Mouse (Mus musculus) CH12.LX (cell line): ENCODE data around the gene Tef. TPM values are rescaled to one million over a fixed set of nuclear protein-coding genes. Genes with fewer than 3 reads are reported as not detected.
A peak's percentile ranks its signal among the peaks of the same experiment; 100 is the strongest.

ENCODE experiments used
- DNase-seq: peaks from one replicate; pipeline ENCODE4 v3.0.0-alpha.2; 2013; ENCODE audit errors: extremely low read depth
- H3K27ac ChIP-seq: 2 replicates; pipeline ENCODE4 v1.5.1; 2012; ENCODE audit warnings: low read depth, mild to moderate bottlenecking, control low read depth, moderate library complexity; ENCODE audit not compliant: insufficient read depth
- H3K27me3 ChIP-seq: replicated peaks from 2 replicates; pipeline ENCODE3; 2012; ENCODE audit warnings: inconsistent platforms
- H3K36me3 ChIP-seq, 2 experiments: replicated peaks in 1 of 2; 2 replicates each; pipeline versions ENCODE3 to v1.6.1; 2012; ENCODE audit warnings: inconsistent platforms in 1 of 2, low read length in 1 of 2, mild to moderate bottlenecking in 1 of 2, mixed read lengths in 1 of 2, moderate library complexity in 1 of 2; ENCODE audit not compliant: control insufficient read depth in 1 of 2, insufficient read depth in 1 of 2
- H3K4me1 ChIP-seq, 2 experiments: 2 replicates each; pipeline ENCODE4 v1.6.1; 2012; ENCODE audit warnings: inconsistent platforms in 1 of 2, moderate library complexity in 1 of 2; ENCODE audit not compliant: insufficient read depth in 2 of 2, control insufficient read depth in 1 of 2
- H3K4me2 ChIP-seq: 2 replicates; pipeline ENCODE4 v1.6.1; 2012; ENCODE audit warnings: low read depth, mild to moderate bottlenecking, control low read depth; ENCODE audit not compliant: poor library complexity, insufficient read depth, severe bottlenecking
- H3K4me3 ChIP-seq, 3 experiments: fragments of 150-350 bp in 1 of 3; sonication (generic) in 1 of 3; replicated peaks in 1 of 3; 2 replicates each; pipeline versions ENCODE3 to v1.5.1; 2011 to 2012; ENCODE audit warnings: low read depth in 2 of 3, low read length in 2 of 3, mild to moderate bottlenecking in 2 of 3, moderate library complexity in 2 of 3, control low read depth in 1 of 3, improper control_type of control experiment in 1 of 3, inconsistent platforms in 1 of 3, mixed read lengths in 1 of 3; ENCODE audit not compliant: poor library complexity in 1 of 3
- H3K79me2 ChIP-seq: replicated peaks from 2 replicates; pipeline ENCODE4 v1.6.1; 2012; ENCODE audit warnings: mild to moderate bottlenecking, moderate library complexity; ENCODE audit not compliant: control insufficient read depth, poor library complexity, insufficient read depth, severe bottlenecking; ENCODE audit errors: extremely low read depth
- H3K9ac ChIP-seq: 2 replicates; pipeline ENCODE4 v1.6.1; 2012; ENCODE audit warnings: low read depth, mild to moderate bottlenecking, control low read depth, moderate library complexity; ENCODE audit not compliant: insufficient read depth
- H3K9me3 ChIP-seq: replicated peaks from 2 replicates; pipeline ENCODE3; 2012; ENCODE audit warnings: low read length, inconsistent platforms, mixed read lengths
- BHLHE40 ChIP-seq: IDR thresholded peaks from 2 replicates; pipeline ENCODE4 v1.6.1; 2011; ENCODE audit warnings: mild to moderate bottlenecking, low read depth, low read length, improper control_type of control experiment
- CHD2 ChIP-seq: IDR thresholded peaks from 2 replicates; pipeline ENCODE4 v1.6.1; 2011; ENCODE audit warnings: low read length, improper control_type of control experiment
- E2F4 ChIP-seq: IDR thresholded peaks from 2 replicates; pipeline ENCODE4 v1.6.1; 2011; ENCODE audit warnings: low read depth, low read length, improper control_type of control experiment; ENCODE audit not compliant: insufficient replicate concordance
- ELF1 ChIP-seq: IDR thresholded peaks from 2 replicates; pipeline ENCODE4 v1.6.1; 2014; ENCODE audit warnings: low read depth, mild to moderate bottlenecking, inconsistent platforms, low read length, improper control_type of control experiment
- EP300 ChIP-seq: IDR thresholded peaks from 2 replicates; pipeline ENCODE4 v1.6.1; 2011; ENCODE audit warnings: low read length, improper control_type of control experiment
- ETS1 ChIP-seq: conservative IDR thresholded peaks from 2 replicates; pipeline ENCODE4 v1.6.1; 2012; ENCODE audit warnings: low read depth, mild to moderate bottlenecking, inconsistent platforms, low read length, improper control_type of control experiment, moderate library complexity
- IRF4 ChIP-seq: IDR thresholded peaks from 2 replicates; pipeline ENCODE4 v1.6.1; 2014; ENCODE audit warnings: low read depth, mild to moderate bottlenecking, inconsistent platforms, low read length, improper control_type of control experiment
- JUND ChIP-seq: conservative IDR thresholded peaks from 2 replicates; pipeline ENCODE4 v1.6.1; 2011; ENCODE audit warnings: low read depth, low read length, improper control_type of control experiment
- MAFK ChIP-seq: IDR thresholded peaks from 2 replicates; pipeline ENCODE4 v1.6.1; 2011; ENCODE audit warnings: low read length, improper control_type of control experiment; ENCODE audit not compliant: insufficient replicate concordance
- MAX ChIP-seq: IDR thresholded peaks from 2 replicates; pipeline ENCODE4 v1.6.1; 2011; ENCODE audit warnings: low read length, improper control_type of control experiment
- MAZ ChIP-seq: IDR thresholded peaks from 2 replicates; pipeline ENCODE4 v1.6.1; 2012; ENCODE audit warnings: low read depth, mild to moderate bottlenecking, inconsistent platforms, low read length, improper control_type of control experiment, moderate library complexity
- MEF2A ChIP-seq: IDR thresholded peaks from 2 replicates; pipeline ENCODE4 v1.6.1; 2014; ENCODE audit warnings: low read depth, mild to moderate bottlenecking, inconsistent platforms, low read length, improper control_type of control experiment, borderline replicate concordance
- NELFE ChIP-seq: IDR thresholded peaks from 2 replicates; pipeline ENCODE4 v1.6.1; 2011; ENCODE audit warnings: low read depth, low read length, improper control_type of control experiment
- NRF1 ChIP-seq: IDR thresholded peaks from 2 replicates; pipeline ENCODE4 v1.6.1; 2014; ENCODE audit warnings: low read depth, mild to moderate bottlenecking, inconsistent platforms, low read length, improper control_type of control experiment, moderate library complexity
- PAX5 ChIP-seq: IDR thresholded peaks from 2 replicates; pipeline ENCODE4 v1.6.1; 2012; ENCODE audit warnings: low read length, inconsistent platforms, mixed read lengths
- RAD21 ChIP-seq: IDR thresholded peaks from 2 replicates; pipeline ENCODE4 v1.6.1; 2011; ENCODE audit warnings: low read depth, mild to moderate bottlenecking, low read length, improper control_type of control experiment, moderate library complexity
- RCOR1 ChIP-seq: conservative IDR thresholded peaks from 2 replicates; pipeline ENCODE4 v1.6.1; 2012; ENCODE audit warnings: low read depth, mild to moderate bottlenecking, inconsistent platforms, low read length, improper control_type of control experiment
- SIN3A ChIP-seq: IDR thresholded peaks from 2 replicates; pipeline ENCODE4 v1.6.1; 2012; ENCODE audit warnings: low read length, improper control_type of control experiment, inconsistent platforms
- TCF12 ChIP-seq: IDR thresholded peaks from 2 replicates; pipeline ENCODE4 v1.6.1; 2014; ENCODE audit warnings: low read depth, mild to moderate bottlenecking, inconsistent platforms, low read length, improper control_type of control experiment
- UBTF ChIP-seq: IDR thresholded peaks from 2 replicates; pipeline ENCODE4 v1.6.1; 2012; ENCODE audit warnings: low read depth, mild to moderate bottlenecking, inconsistent platforms, low read length, improper control_type of control experiment, moderate library complexity
- USF1 ChIP-seq: IDR thresholded peaks from 2 replicates; pipeline ENCODE4 v1.6.1; 2014; ENCODE audit warnings: low read depth, mild to moderate bottlenecking, inconsistent platforms, low read length, improper control_type of control experiment
- USF2 ChIP-seq: conservative IDR thresholded peaks from 2 replicates; pipeline ENCODE4 v1.6.1; 2011; ENCODE audit warnings: low read depth, low read length, improper control_type of control experiment
- ZNF384 ChIP-seq: IDR thresholded peaks from 2 replicates; pipeline ENCODE4 v1.6.1; 2012; ENCODE audit warnings: low read depth, low read length, improper control_type of control experiment, inconsistent platforms
- dilution Hi-C: fragments of 300-500 bp; cut with MboI; formaldehyde crosslinking; loops from 2 replicates; pipeline ENCODE4 v1.14.3; 2020; ENCODE audit warnings: low sequenced_read_pairs; ENCODE audit not compliant: extremely low pct_unique_long_range_greater_than_20kb, extremely low pct_ligation_motif_present
- in situ Hi-C: fragments of 300-500 bp; cut with MboI; formaldehyde crosslinking; loops from 3 replicates; pipeline ENCODE4 v1.14.3; 2019; ENCODE audit warnings: low sequenced_read_pairs, low pct_ligation_motif_present, low pct_unique_long_range_greater_than_20kb, mixed read lengths
- polyA plus RNA-seq: library from polyadenylated mRNA; unstranded; fragments of >175 nt; gene quantifications from 2 replicates; pipeline ENCODE4 v1.2.1, GENCODE M21; 2012; ENCODE audit warnings: low read depth; ENCODE audit not compliant: insufficient read length
- total RNA-seq, 2 experiments: library from RNA; depleted of rRNA; stranded (reverse); fragments of 300-350 nt in 1 of 2; fragments of >200 nt in 1 of 2; gene quantifications; 2 replicates each; pipeline ENCODE4 v1.2.3; 2012 to 2014

Gene Tef
- total and polyA plus RNA-seq, 3 experiments, result 14.7 to 17.2 (median 14.9) TPM

DNA sequence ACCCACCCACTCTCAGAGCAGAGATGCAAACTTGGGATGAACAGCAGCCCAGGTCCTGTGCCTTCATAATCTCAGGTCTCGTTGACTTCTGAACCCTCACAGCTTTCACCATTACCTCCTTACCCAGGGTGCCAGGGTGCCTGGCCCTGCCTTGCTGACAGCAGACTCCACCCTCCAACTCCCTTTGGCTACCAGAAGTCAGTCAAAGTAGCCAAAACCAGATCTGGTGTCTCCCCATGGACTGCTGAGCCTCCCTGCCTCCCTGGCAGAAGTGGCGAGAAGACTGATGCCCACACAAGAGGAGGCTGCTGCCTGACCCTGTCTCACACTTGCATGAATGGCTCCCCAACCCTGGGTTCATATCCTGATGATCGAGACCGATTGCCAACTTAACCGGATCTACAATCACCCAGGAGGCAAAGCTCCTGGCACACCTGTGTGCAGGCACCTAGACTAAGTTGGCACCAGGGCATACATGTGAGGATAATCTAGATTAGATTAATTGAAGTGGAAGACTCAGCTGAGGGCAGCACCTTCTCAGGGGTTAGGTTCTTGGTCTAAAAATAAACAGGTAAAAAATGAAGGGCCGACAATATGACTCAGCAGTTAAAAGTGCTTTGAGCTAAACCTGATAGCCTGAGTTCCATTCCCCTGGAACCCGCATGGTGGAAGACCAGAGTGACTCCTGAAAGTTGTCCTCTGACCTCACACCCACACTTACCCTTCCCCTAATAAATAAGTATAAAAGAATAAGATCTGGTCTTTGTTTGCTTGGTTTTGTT, 26.4 kb downstream of the Tef start:
- dilution Hi-C loops, result no loop called here
- H3K79me2 ChIP-seq, result no peaks in the 10 kb centered on the region
- H3K9ac ChIP-seq, result no peak overlapping the region
- peaks cover 21 to 50% of the 10 kb centered on the region in 2 experiments for H3K4me1 ChIP-seq
- in situ Hi-C loops, result no loop called here
- no peak overlapping the region for H3K4me2 ChIP-seq
- no peak overlapping the region for H3K4me3 ChIP-seq
- H3K36me3 ChIP-seq, result peaks cover 4 to 32% of the 10 kb centered on the region in 2 experiments
- H3K27ac ChIP-seq, result 0 out of 2 replicates have a peak overlapping the region, but pooled peaks have one; percentile 2
- no peaks in the 10 kb centered on the region for H3K27me3 ChIP-seq
- H3K9me3 ChIP-seq, result no peaks in the 10 kb centered on the region
- peak; percentile 16 for DNase-seq
- TF ChIP-seq MAX (no peak), MAFK (no peak; the same call in 1 of the 2 replicates), SIN3A (no peak), TCF12 (no peak), ZNF384 (no peak), MEF2A (no peak), USF2 (no peak), USF1 (no peak), RCOR1 (no peak), PAX5 (no peak), ETS1 (no peak), NELFE (no peak), IRF4 (no peak), E2F4 (no peak), UBTF (no peak), JUND (no peak), EP300 (no peak)

DNA sequence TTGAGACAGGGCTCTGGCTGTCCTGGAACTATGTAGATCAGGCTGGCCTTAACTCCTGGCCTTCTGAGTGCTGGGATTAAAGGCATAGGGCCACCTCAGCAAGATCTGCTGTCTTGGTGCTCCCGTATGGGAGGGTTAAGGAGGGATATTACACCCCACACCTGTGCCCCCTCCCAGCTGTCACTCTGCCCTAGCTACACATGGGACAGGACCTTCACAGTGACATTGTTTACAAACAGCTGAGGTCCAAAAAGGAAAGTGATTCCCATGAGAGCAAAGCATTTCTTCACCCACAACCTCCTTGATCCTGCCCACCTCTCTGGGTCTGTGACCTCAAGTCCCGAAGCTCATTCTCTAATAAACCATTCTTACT, 27.0 kb downstream of the Tef start:
- H3K9me3 ChIP-seq, result no peaks in the 10 kb centered on the region
- peak; percentile 11 for DNase-seq
- peaks cover 21 to 54% of the 10 kb centered on the region in 2 experiments for H3K4me1 ChIP-seq
- H3K9ac ChIP-seq, result no peak overlapping the region
- no peaks in the 10 kb centered on the region for H3K27me3 ChIP-seq
- no peak overlapping the region for H3K4me3 ChIP-seq
- no peak overlapping the region for H3K4me2 ChIP-seq
- TF ChIP-seq IRF4 (no peak), NRF1 (no peak), CHD2 (no peak), RAD21 (no peak), USF2 (no peak), MAX (no peak), MAZ (no peak), BHLHE40 (no peak), ELF1 (no peak)
- no peaks in the 10 kb centered on the region for H3K79me2 ChIP-seq
- dilution Hi-C loops (no loop called here), in situ Hi-C loops (no loop called here)
- peaks cover 0 to 26% of the 10 kb centered on the region in 2 experiments for H3K36me3 ChIP-seq
- 0 out of 2 replicates have a peak overlapping the region, but pooled peaks have one; percentile 9 for H3K27ac ChIP-seq
